Mouse (Mus musculus): Measurements from ENCODE around the gene Id4.

Id4 gene

DNA sequence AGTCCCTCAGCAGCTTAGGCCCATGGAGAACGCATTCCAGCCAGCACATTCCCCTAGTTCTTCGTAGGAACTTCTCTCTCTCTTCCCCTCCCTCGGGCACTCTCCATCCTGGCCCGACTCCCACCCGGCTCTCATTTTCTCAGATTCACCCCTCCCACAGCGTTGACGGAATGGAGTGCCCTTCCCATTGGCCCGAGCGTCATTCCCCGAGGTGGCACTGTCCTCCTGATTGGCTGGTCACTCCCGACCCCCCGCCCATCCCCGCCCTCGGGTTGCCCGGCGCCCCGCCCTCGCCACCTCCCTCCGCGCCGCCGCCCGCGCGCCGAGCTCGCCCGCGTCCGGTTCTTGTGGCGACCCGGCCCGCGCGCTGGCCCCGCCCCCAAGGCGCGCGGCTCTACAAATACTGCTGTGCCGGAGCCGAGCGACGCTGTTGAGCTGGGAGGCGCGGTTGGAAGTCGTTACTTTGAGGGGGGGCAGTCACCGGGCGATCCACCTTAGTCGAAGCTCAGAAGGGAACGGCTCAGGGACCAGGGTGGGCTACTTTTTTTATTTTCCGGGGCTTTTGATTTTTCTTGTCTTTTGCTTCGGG is at the start of gene Id4:
Gene Id4 (plus strand): TSS at position 539 of the 589 bp plus-strand sequence.
- peak; percentile 86 to 91 for DNase-seq

DNA sequence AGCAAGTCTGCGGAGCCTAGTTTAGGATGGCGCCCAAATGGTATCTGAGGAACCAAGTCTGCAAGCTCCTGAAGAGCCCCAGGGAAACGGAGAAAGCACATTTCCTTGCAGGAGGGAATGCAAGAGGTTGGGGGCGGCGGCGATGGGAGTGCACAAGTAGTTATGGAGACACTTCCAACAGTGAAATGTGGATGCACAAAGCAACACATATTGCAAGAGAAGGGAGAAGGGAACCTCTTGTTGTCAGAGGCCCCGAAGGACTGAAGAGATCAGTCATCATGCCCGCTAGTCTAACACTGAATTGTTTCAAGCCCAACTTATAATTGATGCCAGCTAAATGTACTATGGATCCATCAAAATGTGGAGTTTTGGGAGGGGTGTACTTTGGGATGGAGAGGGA is 33.9 kb upstream of the Id4 start:
- DNase-seq: no peak

GRCm38 (mm10) chr13:48227712-48228111 is 33.3 kb upstream of the Id4 start:
- peak; percentile 84 to 89 for DNase-seq

DNA sequence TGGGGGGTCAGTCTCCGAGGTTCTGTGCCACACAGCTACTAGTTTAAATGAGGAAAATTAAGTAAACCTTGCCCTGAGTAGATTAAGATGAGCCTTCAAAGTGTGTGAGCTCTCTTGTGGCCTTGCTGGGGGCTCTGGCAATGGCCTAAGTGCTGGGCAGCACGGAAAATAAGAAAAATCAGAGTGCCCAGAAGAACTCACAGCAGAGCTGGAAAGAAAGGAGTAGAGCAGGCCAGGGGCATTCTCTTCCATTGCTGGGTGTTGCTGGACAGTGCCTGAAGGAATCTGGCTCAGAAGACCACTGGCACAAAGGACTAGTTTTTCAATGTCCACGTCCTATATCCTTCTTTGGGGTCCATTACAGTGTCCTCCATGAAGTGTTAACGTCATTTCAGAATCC is 32.9 kb upstream of the Id4 start:
- no peak for DNase-seq

- no peak for DNase-seq
These were observed 30.0 kb upstream of the Id4 start for GRCm38 (mm10) chr13:48230996-48231395.

DNA sequence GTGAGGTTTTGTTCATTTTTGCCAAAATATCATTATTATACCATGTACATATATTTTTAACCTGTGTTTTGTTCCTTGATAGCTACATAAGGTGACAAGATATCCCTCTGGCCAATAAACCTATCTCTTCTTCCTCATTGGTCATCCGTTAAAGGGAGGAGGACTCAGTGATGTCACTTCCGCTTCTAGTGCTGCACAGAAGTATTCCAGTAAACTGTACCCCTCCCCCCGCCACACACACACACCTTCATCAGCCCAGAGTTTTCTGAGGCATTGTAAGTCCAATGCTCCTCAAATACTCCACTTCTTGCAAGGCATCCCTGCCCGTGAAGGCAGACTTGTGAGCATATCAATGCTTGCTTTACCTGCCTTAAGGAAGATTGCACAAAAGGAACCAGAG is 24.6 kb upstream of the Id4 start:
- DNase-seq: no peak

DNA sequence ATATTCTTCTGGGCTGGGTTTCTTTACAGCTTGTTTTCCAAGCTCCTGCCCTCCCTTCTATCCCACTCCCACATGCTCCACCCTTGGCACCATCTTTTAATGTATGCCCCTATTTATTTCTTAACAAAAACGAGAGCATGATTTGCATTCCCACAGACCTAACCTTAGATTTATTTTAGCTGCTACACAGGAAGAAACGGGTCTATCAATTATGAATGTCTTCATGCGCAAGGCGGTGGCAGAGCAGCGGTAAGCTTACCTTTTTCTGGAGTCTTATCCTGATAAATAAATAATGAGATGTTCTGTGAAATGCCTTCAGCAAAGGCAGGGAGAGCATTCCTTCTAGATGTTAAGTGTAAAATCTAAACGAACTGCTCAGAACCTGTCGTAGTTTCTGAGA is 24.2 kb upstream of the Id4 start:
- DNase-seq: no peak

GRCm38 (mm10) chr13:48237516-48237915 is 23.5 kb upstream of the Id4 start:
- DNase-seq: no peak

- DNase-seq: no peak
These were observed 15.6 kb upstream of the Id4 start for GRCm38 (mm10) chr13:48245235-48246012.

GRCm38 (mm10) chr13:48252559-48252958 is 8.5 kb upstream of the Id4 start:
- no peak for DNase-seq

GRCm38 (mm10) chr13:48255026-48255425 is 6.0 kb upstream of the Id4 start:
- DNase-seq: no peak

DNA sequence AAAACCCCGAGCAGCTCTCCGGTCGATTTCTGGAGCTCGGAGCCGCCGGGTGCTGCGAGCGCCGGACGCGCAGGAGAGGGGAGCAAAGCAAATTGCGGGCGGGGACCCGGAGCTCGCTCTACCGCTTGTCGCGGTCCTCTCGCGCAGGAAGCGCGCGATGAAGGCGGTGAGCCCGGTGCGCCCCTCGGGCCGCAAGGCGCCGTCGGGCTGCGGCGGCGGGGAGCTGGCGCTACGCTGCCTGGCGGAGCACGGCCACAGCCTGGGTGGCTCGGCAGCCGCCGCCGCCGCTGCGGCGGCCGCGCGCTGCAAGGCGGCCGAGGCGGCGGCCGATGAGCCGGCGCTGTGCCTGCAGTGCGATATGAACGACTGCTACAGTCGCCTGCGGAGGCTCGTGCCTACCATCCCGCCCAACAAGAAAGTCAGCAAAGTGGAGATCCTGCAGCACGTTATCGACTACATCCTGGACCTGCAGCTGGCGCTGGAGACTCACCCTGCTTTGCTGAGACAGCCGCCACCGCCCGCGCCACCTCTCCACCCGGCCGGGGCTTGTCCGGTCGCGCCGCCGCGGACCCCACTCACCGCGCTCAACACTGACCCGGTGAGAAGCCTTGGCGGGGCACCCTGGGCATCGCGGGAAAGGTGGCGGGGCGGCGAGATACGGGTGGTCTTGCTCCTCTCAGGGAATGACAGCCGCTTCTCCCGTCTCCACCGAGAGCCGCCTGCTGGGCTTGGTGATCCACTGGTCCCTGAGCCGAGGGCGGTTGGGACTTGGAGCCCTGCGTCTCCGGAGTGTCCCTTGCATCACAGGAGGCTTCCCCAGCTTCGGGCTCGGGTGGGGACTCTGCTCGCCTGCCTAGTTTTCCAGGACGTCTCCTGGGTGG is 553 bp downstream of the Id4 start:
- peak; percentile 38 to 39 for DNase-seq

DNA sequence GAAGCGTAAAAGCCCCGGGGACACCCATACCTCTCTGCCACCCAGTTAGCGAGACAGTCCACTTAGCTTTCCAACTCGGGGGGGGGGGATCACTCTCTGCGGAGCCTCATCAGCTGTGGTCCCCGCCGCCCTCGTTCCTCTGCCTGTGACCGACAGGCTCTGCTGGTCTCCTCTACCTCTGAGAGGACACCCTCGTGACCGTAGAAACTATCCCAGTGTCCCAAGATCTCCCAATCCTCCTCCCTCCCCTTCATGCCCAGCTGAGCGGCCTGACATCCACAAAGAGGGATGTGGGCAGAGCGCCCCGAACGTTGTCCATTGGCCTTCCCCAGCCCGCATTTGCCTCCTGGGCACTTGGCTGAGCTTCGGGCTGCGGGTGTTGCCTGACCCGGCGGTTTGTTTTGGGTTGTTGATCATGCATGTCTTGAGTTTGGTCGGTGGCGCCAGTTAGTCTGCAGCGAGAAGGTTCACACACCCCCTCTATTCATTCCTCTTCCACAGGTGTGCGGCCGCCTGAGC is 1.5 kb downstream of the Id4 start:
- DNase-seq: peak; percentile 20 to 23

GRCm38 (mm10) chr13:48265029-48265428 is 4.0 kb downstream of the Id4 start:
- DNase-seq: no peak

DNA sequence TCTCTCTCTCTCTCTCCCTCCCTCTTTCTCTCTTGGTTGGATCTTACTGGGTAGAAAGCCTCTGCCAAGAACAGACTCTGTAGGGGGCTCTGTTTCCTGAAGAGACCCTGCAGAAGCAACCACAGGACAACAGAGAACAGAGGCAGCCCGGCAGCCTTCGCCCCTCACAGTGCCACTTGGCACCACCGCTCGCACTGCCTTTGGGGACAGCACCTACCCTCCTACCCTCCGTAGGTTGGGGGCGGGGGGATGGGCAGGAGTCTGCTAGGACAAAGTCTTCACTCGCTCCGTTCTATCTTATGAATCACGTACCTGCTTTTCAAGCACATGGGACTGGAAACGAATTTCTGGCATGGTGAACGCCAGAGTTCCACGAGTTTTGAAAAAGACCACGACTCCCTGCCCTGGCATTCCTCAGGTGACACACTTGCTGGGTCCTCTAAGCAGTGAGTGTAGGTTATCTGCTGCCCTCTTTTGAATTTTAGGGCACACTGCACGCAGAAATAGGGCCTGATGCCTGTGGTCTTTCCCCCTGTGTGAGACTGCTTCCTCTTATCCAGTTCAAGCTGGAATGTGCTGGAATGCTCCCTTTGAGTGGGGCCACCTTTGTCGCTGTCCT is 12.5 kb downstream of the Id4 start:
- peak; percentile 7 to 17 for DNase-seq

- DNase-seq: no peak
These were observed 13.1 kb downstream of the Id4 start for GRCm38 (mm10) chr13:48274107-48274506.

GRCm38 (mm10) chr13:48276981-48277380 is 16.0 kb downstream of the Id4 start:
- DNase-seq: no peak

GRCm38 (mm10) chr13:48284426-48284825 is 23.4 kb downstream of the Id4 start:
- no peak for DNase-seq

GRCm38 (mm10) chr13:48284918-48285693 is 24.1 kb downstream of the Id4 start:
- DNase-seq: no peak

GRCm38 (mm10) chr13:48290427-48290826 is 29.4 kb downstream of the Id4 start:
- DNase-seq: no peak

GRCm38 (mm10) chr13:48314500-48314899 is 53.5 kb downstream of the Id4 start:
- DNase-seq: no peak
